Mouse (Mus musculus) E14TG2a.4 (cell line): ENCODE results near the gene Gon4l.

Source experiments
- CTCF ChIP-seq: conservative IDR thresholded peaks from 2 replicates; pipeline ENCODE4 v1.5.1; 2014; ENCODE audit warnings: low read length
- NANOG ChIP-seq: IDR thresholded peaks from 2 replicates; pipeline ENCODE4 v1.6.1; 2014; ENCODE audit warnings: borderline replicate concordance, low read length, mixed read lengths
- POU5F1 ChIP-seq: IDR thresholded peaks from 2 replicates; pipeline ENCODE4 v1.6.1; 2014; ENCODE audit warnings: low read length, borderline replicate concordance

DNA sequence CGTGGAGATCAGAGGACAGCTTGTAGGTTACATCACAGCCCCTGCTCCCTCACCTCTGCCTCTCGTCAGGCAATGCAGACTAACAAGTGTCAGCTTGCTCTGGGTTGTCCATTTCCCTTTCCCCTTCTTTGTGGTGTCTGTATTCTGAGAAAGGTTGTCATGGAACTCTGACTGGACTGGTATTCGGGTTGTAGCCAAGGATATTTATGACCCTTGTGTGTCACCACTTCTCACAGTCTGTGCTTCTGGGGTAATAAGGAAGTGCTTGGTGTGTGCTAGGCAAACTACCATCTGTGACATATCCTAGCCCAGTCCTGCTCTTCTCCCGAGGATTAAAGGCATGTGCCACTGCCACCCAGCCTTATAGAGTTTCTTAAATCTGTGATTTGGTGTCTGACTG lies 14.1 kb downstream of the Gon4l start:
- TF ChIP-seq CTCF (no peak), POU5F1 (no peak), NANOG (no peak)
